Mouse (Mus musculus): ENCODE measurements around the gene Lrch3. TPM values are rescaled to one million over a fixed set of nuclear protein-coding genes. Genes with fewer than 3 reads are reported as not detected.
"Not testable (repeated sequence)": the region's sequence is repeated elsewhere in the genome, so short reads cannot be mapped to it uniquely, and the experiment has no call there.

The Lrch3 gene
- total and polyA plus RNA-seq, 3 experiments = 9.9 to 77.1 (median 33.1) TPM

DNA sequence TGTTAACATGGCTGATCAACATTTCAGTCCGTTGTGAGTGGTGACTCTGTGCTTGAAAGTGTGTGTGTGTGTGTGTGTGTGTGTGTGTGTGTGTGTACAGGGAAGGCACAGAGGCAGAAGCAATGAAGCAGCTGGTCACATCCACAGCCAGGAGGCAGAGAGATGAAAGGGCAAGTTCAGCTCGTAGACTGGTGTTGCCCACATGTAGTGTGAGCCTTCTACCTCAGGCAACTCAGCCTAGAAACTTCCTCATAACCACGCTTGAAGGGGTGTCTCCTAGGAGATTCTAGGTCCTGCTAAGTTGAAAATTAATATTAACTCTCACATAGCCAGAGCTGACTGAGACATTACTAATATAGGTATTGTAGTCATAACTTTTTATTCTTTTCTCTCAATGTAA lies 40.5 kb upstream of the Lrch3 start:
- ATAC-seq (ENCODE audit: extremely low read depth, insufficient number of reproducible peaks, low FRiP score, poor library complexity, severe bottlenecking) = no peak
- H3K4me1 ChIP-seq (ENCODE audit: insufficient read depth, low read depth, low read length) = peaks cover 21% of the 10 kb centered on the region
- H3K4me3 ChIP-seq (ENCODE audit: low read depth, low read length) = no peak overlapping the region
- H3K9me3 ChIP-seq (replicated peaks) = no peaks in the 10 kb centered on the region
- H3K36me3 ChIP-seq (replicated peaks) = no peaks in the 10 kb centered on the region
- DNase-seq (ENCODE audit: low spot score) = no peak
- peaks cover 2% of the 10 kb centered on the region; the same call in 1 of the 2 replicates for H3K27me3 ChIP-seq (ENCODE audit: insufficient read depth, low read length)
- TF ChIP-seq TAL1 (conservative IDR thresholded peaks at IDR 0.05; ENCODE audit: low read depth, low read length) = no peak
- no peak for TF ChIP-seq GATA1 (IDR thresholded peaks at IDR 0.05; ENCODE audit: borderline replicate concordance, low read length)
- no peak for TF ChIP-seq GATA2 (IDR thresholded peaks at IDR 0.05; ENCODE audit: borderline replicate concordance, low read depth, low read length)
- TF ChIP-seq CTCF (IDR thresholded peaks at IDR 0.05; ENCODE audit: low read depth, low read length) = no peak
- TF ChIP-seq POLR2AphosphoS5 (IDR thresholded peaks at IDR 0.05; ENCODE audit: insufficient replicate concordance, low read depth, low read length) = no peak

DNA sequence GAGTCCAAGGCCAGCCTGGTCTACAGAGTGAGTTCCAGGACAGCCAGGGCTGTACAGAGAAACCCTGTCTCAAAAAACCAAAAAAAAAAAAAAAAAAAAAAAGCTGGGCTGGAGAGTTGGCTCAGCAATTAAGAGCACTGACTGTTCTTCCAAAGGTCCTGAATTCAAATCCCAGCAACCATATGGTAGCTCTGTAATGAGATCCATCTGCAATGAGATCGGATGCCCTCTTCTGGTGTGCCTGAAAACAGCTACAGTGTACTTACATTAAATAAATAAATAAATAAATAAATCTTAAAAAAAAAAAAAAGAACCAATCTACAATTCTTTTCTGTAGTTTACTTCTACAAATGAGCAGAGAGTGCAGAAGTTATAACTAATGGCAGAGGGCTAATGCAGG lies 38.6 kb upstream of the Lrch3 start:
- Histone ChIP-seq H3K36me3 (replicated peaks) (peaks cover 11% of the 10 kb centered on the region), H3K4me1 (ENCODE audit: insufficient read depth, low read depth, low read length) (peaks cover 28% of the 10 kb centered on the region)
- not testable (repeated sequence) for ATAC-seq (ENCODE audit: extremely low read depth, insufficient number of reproducible peaks, low FRiP score, poor library complexity, severe bottlenecking); H3K9me3 ChIP-seq (replicated peaks); DNase-seq (ENCODE audit: low spot score); H3K4me3 ChIP-seq (ENCODE audit: low read depth, low read length); H3K27me3 ChIP-seq (ENCODE audit: insufficient read depth, low read length)

DNA sequence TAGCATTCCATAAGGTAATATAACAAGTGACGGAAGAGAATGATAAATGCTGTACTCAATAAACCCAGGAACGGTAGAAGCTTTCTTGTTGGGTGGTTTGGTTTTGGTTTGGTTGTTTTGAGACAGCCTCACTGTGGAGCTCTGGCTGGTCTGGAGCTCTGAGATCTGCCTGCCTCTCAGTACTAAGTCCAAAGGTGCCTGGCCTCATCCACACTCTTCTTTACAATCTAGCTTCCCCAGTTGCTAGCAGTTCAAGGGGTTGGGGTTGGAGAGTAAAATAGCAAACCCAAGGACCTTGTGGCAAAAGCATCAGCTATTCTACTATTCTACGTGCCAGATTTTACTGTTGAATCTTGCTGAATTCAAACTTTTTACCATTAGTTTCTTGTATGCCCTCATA lies 38.1 kb upstream of the Lrch3 start:
- H3K36me3 ChIP-seq (replicated peaks) = peaks cover 17% of the 10 kb centered on the region
- H3K4me3 ChIP-seq (ENCODE audit: low read depth, low read length) = no peak overlapping the region
- no peaks in the 10 kb centered on the region for H3K9me3 ChIP-seq (replicated peaks)
- DNase-seq (ENCODE audit: low spot score) (no peak), ATAC-seq (ENCODE audit: extremely low read depth, insufficient number of reproducible peaks, low FRiP score, poor library complexity, severe bottlenecking) (no peak)
- TF ChIP-seq CTCF (IDR thresholded peaks at IDR 0.05; ENCODE audit: low read depth, low read length) (no peak), GATA2 (IDR thresholded peaks at IDR 0.05; ENCODE audit: borderline replicate concordance, low read depth, low read length) (no peak)
- peaks cover 33% of the 10 kb centered on the region for H3K4me1 ChIP-seq (ENCODE audit: insufficient read depth, low read depth, low read length)
- no peaks in the 10 kb centered on the region for H3K27me3 ChIP-seq (ENCODE audit: insufficient read depth, low read length)

DNA sequence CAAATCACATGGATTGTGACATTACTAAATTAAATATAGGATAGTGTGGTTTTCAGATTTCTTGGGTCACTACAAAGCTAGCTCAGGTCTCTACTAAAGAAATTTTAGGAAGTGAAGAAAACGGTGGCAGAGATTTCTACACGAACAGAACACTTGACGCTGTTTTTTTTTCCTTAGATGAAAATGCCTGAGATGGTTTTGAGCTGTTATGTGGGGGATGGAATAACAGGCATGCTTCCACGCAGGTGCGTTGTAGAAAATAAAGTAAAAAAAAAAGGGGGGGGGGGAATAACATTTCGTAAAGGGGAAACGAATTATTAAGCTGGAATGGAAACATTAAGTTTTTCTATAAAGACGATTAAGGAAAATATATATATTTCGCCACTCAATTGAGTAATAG lies 37.1 kb upstream of the Lrch3 start:
- no peak for DNase-seq (ENCODE audit: low spot score)
- ATAC-seq (ENCODE audit: extremely low read depth, insufficient number of reproducible peaks, low FRiP score, poor library complexity, severe bottlenecking) = no peak
- TF ChIP-seq CTCF (IDR thresholded peaks at IDR 0.05; ENCODE audit: low read depth, low read length) = no peak
- no peak for TF ChIP-seq GATA2 (IDR thresholded peaks at IDR 0.05; ENCODE audit: borderline replicate concordance, low read depth, low read length)
- no peak for TF ChIP-seq TAL1 (conservative IDR thresholded peaks at IDR 0.05; ENCODE audit: low read depth, low read length)
- no peak for TF ChIP-seq GATA1 (IDR thresholded peaks at IDR 0.05; ENCODE audit: borderline replicate concordance, low read length)
- TF ChIP-seq POLR2AphosphoS5 (IDR thresholded peaks at IDR 0.05; ENCODE audit: insufficient replicate concordance, low read depth, low read length) = no peak
- Histone ChIP-seq H3K4me1 (ENCODE audit: insufficient read depth, low read depth, low read length) (peaks cover 36% of the 10 kb centered on the region), H3K36me3 (replicated peaks) (peaks cover 20% of the 10 kb centered on the region), H3K4me3 (ENCODE audit: low read depth, low read length) (peak overlapping the region; percentile 78), H3K9me3 (replicated peaks) (no peaks in the 10 kb centered on the region), H3K27me3 (ENCODE audit: insufficient read depth, low read length) (no peaks in the 10 kb centered on the region)

DNA sequence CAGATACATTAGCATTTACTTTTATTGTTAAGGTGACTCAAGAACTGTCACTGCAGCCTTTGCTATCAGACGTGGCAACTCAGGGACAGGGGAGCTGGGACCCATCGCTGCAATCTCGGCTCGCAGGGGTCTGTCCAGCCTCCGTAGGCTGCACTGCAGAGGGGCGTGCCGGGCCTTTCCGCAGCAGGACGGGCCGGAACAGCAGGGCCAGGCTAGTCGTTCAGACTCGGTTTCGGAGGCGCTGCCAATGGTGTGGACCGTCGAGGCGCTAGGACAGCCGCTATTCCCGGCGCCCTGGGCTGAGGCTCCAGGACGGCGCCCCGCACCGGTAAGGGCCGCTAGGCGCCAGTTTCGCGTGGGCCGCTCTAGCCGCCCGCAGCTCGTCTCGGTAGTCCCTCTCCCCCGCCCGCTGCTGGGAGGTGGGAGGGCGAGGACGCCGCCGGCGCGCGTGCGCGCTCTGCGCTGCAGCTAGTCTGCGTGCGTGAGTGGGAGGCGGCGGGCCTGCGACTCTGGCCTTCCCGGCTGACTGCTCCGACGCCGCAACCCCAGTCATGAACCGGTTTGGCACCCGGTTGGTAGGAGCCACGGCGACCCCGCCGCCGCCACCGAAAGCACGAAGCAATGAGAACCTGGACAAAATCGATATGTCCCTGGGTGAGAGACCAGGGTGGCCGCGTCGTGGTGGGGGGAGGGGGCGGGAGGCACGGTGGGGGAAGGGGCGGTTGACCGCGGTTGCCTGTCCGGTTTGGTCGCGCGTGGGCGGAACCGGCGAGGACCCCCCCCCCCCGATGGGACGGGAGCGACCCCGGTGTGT lies 36.4 kb upstream of the Lrch3 start, which contains the start of the genes Fyttd1 and Rubcn:
Gene Fyttd1 (plus strand): TSS at position 158 of the 814 bp plus-strand sequence.
Gene Rubcn (minus strand): TSS at position 424 of the 814 bp plus-strand sequence.
- H3K4me3 ChIP-seq (ENCODE audit: low read depth, low read length) = peak within 1 kb of the TSS; percentile 78
- peak; percentile 84 for ATAC-seq (ENCODE audit: extremely low read depth, insufficient number of reproducible peaks, low FRiP score, poor library complexity, severe bottlenecking)
- peaks cover 36% of the 10 kb centered on the region for H3K4me1 ChIP-seq (ENCODE audit: insufficient read depth, low read depth, low read length)
- TF ChIP-seq GATA2 (IDR thresholded peaks at IDR 0.05; ENCODE audit: borderline replicate concordance, low read depth, low read length) (no peak), GATA1 (IDR thresholded peaks at IDR 0.05; ENCODE audit: borderline replicate concordance, low read length) (no peak), TAL1 (conservative IDR thresholded peaks at IDR 0.05; ENCODE audit: low read depth, low read length) (no peak), POLR2AphosphoS5 (IDR thresholded peaks at IDR 0.05; ENCODE audit: insufficient replicate concordance, low read depth, low read length) (no peak), CTCF (IDR thresholded peaks at IDR 0.05; ENCODE audit: low read depth, low read length) (no peak)
- no peaks in the 10 kb centered on the region for H3K9me3 ChIP-seq (replicated peaks)
- no peaks in the 10 kb centered on the region for H3K27me3 ChIP-seq (ENCODE audit: insufficient read depth, low read length)
- peaks cover 24% of the 10 kb centered on the region for H3K36me3 ChIP-seq (replicated peaks)
- peak; percentile 93 for DNase-seq (ENCODE audit: low spot score)

DNA sequence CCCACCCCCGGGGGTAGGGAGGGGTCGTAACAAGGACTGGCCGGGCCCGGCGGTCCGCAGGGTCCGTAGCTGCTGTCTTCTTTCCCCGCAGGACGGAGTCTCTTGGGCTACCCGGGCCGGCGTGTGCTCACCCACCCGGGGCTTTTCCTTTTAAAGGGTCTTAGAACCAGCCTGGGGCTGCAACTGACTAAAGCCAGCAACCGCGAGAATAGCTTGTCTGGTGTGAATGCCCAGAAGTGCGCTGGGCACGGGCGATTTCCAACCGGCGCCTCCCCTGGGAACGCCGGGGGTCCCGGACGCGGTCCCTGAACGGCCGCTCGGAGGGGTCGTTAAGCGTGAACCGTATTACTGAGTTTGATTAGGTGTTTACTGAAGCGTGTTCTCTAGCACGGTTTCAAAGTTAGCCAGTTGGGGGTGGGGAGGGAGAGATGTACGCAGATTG lies 35.7 kb upstream of the Lrch3 start:
- Histone ChIP-seq H3K9me3 (replicated peaks) (no peaks in the 10 kb centered on the region), H3K27me3 (ENCODE audit: insufficient read depth, low read length) (no peaks in the 10 kb centered on the region), H3K4me3 (ENCODE audit: low read depth, low read length) (peak overlapping the region; percentile 78), H3K4me1 (ENCODE audit: insufficient read depth, low read depth, low read length) (peaks cover 33% of the 10 kb centered on the region), H3K36me3 (replicated peaks) (peaks cover 24% of the 10 kb centered on the region)
- TF ChIP-seq GATA2 (IDR thresholded peaks at IDR 0.05; ENCODE audit: borderline replicate concordance, low read depth, low read length) (no peak), GATA1 (IDR thresholded peaks at IDR 0.05; ENCODE audit: borderline replicate concordance, low read length) (no peak), CTCF (IDR thresholded peaks at IDR 0.05; ENCODE audit: low read depth, low read length) (no peak), TAL1 (conservative IDR thresholded peaks at IDR 0.05; ENCODE audit: low read depth, low read length) (no peak), POLR2AphosphoS5 (IDR thresholded peaks at IDR 0.05; ENCODE audit: insufficient replicate concordance, low read depth, low read length) (no peak)
- no peak for ATAC-seq (ENCODE audit: extremely low read depth, insufficient number of reproducible peaks, low FRiP score, poor library complexity, severe bottlenecking)
- DNase-seq (ENCODE audit: low spot score) = peak; percentile 38
